Mouse (Mus musculus): ENCODE results near the gene Gm29866. TPM values are rescaled to one million over a fixed set of nuclear protein-coding genes. Genes with fewer than 3 reads are reported as not detected.

Gm29866 gene
- not detected in 2 replicates for polyA plus RNA-seq (2012; rRNA removed)

DNA sequence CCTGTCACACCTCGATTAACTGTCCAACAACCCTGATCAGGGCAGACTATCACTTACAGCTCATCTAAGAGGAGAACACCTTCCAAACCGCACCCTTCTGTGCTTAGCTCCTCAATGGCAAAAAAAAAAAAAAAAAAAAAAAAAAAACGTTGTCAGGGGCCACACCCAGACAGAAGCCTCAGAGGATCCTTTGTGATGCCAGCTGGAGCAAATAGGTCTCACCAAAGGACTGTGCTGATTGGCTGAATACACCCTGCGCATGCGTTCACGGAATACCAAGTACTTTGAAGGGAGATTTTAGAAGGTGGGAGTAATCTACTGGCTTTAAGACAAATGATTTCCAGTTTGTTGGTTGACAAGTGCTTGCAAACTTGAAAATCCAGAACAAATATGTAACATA is at the start of gene Gm29866:
TSS of gene Gm29866 (minus strand) at position 101 of the 400 bp plus-strand sequence.

Other genes starting within 250 kb of the Gm29866 start
- not detected in 2 replicates for gene Gm20909, start 170.9 kb upstream of the Gm29866 start, polyA plus RNA-seq (2012; rRNA removed)
- gene Gm20865, start 247.9 kb upstream of the Gm29866 start, polyA plus RNA-seq (2012; rRNA removed): not detected in 2 replicates

Data from colon, adult 2 months (tissue).